Mouse (Mus musculus) right cerebral cortex, postnatal 10 days (tissue): ENCODE measurements around the gene Gm3045.

Experiments
- DNase-seq, 2 experiments: peaks; one replicate each; pipeline ENCODE4 v3.0.0; 2021; ENCODE audit warnings: low spot score in 2 of 2

Gm3045 gene

DNA sequence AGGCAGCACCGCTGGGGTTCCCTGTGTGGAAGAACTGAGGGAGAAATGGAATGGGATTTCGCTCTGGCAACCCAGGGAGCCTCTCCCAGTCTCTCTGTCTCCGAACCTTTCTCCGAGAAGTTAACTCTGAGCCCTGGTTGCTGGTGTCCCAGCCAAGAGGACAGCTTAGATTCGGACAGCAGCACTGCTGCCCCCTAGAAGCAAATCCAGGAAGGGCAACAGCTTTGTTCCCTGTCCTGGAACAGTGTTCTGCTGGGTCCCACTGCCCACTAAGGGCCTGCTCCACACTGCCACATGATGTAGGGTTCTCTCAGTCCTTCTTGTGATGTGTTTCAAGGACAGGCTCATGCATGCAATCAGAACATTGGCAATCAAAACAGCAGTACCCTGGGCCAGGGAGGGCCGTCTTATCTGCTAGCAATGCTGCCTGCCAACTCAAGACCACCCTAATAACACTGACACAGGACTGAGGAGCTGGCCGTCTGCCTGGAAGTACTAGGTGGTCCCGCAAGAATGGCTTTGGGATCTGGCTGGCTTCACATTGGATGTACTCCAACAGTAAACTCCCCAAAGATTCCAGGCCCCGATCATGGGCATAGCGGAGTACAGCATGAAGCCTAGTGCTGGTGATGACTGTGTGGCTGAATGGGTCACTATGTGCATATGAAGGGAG is 9.4 kb downstream of the Gm3045 start:
- DNase-seq: no peak

DNA sequence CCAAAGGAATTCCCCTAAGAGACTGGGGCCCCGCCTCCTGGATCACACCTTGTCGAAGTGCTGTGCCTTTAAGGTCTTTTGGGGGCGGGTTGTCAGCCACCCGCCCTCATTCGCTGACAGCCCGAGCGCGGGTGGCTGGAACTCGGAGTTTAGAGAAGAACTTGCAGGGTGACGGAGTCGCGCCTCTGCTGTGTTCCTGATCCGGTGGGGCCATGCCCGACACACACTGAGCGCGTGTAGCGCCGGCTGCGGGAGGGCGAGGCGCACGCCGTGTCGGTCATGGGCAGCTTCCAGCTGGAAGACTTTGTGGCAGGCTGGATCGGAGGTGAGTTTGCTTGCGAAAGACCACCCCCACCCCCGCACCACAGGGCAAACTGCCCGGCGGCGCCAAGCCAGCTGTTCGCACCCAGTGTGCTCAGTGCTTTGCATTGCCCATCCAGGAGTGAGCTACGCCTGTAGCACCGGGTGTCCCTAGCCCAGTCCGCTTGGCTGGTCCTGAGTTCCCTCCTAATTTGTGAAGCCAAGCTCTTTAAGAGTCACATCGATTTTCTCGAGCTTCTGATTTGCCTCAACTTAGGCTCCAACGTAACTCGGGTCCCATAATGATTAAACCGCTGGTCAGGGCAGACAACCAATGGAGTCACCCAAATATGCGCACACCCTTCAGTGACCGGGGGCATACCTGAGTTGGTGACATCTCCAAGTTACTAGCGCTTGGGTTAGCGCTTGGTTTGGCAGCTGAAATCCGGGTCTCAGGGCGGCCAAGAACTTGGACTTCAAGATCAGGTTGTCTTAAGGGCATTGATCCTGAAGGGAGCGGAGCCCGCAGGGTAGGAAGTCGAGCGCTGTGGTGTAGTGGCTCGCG is 12.0 kb downstream of the Gm3045 start, which contains the start of gene Slc25a48:
TSS of gene Slc25a48 (plus strand) at position 145 of the 865 bp plus-strand sequence.
- DNase-seq: peak in 1 of 2 experiments; percentile 50

DNA sequence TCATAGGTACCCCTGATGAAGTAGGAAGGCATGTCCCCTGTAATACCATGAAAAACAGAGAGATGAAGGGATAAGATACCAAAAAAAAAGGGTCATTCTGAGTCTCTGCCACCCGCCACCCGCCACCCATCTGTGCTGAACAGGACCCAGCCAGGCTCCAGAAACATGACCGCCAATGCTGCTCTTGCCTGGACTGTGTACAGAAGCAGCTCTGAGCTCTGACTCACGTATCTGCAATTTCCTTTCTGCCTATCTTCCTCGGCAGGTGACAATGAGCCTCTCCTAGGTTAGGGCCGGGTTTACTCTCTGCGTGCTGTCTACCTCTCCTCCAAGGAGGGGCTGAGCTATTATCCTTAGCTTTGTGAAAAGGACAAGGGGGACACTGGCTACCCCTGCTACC is 17.0 kb downstream of the Gm3045 start:
- DNase-seq: no peak

DNA sequence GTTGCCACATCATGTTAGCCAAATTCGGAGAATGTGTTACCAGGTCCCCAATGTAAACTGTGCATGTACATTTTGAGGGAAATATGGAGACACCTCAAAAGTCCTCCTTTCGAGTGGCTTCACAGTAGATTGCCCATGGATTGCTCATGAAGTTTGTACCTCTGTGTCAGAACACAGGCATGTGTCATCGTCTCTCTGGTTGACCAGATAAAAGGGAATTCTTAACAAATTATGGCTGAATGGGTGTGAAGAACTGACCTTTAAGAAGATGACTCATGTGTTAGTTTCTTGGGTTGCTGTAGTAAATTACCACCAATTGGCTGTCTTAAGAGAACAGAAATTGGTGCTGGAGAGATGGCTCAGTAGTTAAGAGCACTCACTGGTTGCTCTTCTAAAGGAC is 17.7 kb downstream of the Gm3045 start:
- DNase-seq: no peak

DNA sequence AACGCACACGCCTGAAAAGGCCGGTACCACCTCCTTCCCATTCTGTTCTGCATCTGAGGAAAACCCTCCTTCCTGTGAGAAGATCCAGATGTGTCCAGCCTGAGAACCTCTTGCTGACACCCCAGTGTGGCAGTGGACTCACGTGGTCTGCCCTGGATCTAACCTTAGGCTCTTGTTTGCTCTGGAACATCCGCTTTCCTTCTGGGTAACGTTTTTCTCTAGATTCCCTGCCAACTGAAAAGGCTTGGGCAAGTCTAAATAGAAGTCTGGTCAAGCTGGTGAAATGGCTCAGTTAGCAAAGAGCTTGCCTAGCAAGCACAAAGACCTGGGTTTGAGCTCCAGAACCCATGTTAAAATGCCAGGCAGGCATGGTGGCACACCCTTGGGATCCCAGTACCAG is 18.6 kb downstream of the Gm3045 start:
- DNase-seq: no peak

DNA sequence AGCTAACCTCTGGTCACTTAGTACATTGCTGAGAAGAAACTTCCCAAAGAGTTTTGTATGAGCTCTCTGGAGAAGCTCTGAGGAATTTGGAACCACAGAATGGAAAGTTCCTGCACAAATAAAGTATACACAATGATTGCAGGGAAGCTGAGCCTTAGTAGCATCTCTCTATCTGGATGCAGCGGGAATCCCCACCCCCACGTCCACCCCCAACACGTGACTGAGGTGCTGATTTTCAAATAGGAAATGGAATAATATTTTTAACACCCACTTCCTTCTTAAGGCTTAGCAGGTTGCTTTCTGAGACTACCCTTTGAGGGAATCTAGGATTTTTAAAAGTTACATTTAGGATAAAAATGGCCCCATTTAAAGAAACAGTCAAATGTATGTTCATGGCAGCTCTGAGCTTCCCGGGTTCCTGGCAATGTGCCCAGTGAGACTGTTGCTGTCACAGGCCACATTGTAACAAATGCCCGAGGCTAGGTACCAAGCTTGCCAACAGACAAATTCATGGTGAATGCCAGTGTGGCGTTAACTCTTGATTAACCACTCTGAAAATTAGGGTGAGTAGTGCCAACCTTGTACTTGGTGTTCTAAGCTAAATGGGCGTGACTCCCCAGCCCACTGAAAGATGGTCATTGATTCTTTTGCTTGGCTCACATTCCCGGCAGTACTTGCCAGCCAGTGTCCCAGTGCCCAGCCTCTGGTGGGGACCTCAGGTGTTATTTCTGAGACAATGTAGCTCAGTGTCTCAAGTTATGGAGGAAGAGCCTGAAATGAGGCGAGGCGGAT is 23.0 kb downstream of the Gm3045 start:
- DNase-seq: peak; percentile 67 to 71

DNA sequence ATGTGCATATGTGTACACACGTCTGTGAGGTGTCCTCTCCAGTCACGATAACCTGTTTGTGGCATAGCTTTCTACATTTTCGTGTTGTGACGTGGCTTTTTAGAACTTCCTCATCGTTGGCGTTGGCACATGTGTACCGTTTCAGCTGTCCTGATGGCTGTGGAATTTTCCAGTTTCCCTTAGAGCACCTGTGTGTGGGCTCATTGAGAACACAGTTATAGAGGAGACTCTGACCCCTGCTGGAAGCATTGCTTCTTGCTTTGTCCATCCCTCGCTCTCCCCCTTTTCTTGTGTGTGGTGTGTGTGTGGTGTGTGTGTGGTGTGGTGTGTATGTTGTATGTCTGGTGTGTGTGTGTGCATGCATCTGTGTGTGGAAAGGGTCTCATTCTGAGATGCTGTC is 23.6 kb downstream of the Gm3045 start:
- DNase-seq: no peak

DNA sequence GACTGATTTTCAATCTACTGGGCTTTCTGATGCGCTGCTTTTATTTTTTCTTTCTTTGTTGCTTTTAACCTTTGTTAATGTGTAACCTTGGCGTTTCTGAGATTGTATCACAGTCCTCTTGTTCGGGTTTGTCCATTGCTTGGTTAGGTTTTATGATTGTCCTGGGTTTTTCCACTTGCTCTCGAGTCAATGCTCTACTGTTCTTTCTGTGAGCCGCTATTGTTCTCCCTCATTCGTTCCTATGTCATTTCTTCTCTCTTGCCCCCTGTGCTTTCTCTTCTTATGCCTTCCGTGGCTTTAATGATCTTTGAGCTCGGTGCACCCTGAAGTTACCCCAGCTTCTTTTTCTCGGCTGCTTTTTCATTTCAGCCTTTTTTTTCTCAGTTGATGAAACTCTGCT is 31.6 kb downstream of the Gm3045 start:
- no peak for DNase-seq

DNA sequence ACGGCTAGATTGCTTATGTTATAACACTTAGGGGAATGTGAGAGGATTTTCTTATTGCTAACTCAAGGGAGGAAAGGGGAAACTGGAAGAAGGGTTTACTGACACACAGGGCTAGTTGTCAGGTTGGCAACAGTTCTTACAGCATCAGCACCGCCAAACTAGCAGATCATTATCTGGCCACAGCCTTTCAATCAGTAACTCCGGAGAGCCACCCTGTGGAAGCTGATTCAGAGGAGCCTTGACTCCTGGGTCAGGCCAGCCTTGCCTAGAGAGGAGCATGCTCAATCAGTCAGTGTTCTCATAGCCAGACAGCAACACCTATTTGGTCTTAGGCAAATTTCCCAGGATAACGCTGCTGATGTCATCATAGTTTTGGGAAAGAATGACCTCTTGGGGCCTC is 35.1 kb downstream of the Gm3045 start:
- no peak for DNase-seq

DNA sequence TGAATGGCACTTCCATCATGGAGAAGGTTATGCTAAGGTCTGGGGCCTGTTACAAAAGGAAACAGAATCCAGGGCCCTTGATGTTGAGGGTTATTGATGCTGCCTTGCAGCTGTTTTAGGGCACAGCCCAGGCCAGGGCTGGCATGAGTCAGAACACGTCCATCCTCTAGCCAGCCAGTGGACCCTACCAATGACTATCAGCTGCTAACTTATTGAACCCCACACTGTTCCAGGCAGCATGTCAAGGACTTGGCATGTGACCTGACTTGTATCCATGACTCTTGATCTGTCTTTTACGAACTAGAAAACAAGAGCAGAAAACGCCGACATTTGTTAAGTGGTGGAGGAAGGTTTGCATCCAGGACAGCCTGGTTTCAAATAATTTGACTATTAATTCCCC is 36.4 kb downstream of the Gm3045 start:
- DNase-seq: no peak

DNA sequence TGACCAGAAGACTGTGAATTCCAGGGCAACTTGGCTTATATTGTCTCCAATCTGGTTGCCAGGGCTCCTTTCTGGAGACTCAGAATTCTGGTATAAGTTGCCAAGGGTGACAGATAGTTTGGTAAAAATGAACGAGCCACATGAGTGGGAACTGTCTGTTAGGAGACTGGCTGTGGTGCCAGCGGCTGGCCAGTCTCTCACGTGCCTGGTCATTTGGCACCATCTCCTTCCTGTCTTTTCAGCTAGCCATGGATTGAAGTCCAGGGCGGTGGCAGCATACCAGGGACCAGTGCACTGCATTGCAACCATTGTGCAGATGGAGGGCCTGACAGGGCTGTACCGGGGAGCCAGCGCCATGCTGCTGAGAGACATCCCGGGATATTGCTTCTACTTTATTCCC is 36.9 kb downstream of the Gm3045 start:
- peak; percentile 39 to 45 for DNase-seq

DNA sequence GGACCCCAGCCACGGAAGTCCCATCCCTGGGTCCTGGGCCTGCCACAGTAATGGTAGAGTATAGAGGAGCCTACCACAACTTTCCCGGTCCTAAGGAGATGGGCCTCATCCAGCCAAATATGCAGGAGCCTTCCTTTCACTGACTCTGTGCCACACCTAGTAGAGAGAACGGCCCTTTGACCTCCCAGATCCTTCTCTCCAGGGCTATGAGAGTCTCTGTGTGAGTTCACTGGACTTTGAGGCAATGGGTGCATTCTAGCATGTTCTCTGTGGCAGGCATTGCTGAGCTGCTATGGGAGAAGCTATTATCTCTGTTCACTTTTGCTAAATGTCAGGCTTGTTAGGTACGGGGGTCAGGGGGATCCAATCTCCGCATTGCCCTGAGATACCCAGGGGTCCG is 37.4 kb downstream of the Gm3045 start:
- DNase-seq: no peak

DNA sequence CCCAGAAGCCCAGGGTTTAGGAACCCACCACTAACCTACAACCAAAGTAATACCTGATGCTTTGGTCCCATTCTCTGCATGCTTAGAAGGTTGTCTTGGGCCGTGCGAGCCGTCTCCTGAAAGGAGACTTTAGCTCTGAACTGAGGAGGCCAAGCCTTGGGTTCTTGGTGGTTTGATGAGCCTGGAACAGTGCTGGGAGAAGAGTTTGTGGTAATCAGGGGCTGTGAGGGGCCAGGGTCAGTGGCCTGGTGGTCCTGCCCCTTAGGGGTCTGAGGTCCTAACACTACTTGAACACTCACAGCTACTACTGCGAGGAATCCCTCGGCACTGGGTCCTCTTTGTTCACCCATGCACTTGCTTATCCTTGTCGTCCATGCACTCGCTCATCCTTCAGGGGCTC is 41.4 kb downstream of the Gm3045 start:
- DNase-seq: no peak

DNA sequence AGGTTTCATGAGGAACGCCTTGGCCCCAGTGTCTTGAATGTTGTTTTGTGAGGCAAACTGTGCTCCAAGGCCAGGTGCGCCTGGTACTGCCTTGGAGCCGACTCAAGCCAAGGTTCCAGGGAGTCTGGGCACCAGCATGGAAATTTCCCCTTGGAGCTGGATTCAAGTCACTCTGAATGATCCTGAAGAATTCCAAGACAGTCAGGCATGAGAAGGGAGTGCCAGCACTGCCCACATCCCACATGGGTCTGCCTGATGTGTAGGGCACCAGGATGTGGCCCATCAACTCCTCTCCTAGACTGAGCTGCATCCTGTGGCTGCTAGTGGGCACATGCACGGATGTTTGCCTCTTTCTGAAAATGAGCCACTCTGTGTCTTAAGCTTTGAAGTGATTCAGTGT is 42.1 kb downstream of the Gm3045 start:
- DNase-seq: no peak

DNA sequence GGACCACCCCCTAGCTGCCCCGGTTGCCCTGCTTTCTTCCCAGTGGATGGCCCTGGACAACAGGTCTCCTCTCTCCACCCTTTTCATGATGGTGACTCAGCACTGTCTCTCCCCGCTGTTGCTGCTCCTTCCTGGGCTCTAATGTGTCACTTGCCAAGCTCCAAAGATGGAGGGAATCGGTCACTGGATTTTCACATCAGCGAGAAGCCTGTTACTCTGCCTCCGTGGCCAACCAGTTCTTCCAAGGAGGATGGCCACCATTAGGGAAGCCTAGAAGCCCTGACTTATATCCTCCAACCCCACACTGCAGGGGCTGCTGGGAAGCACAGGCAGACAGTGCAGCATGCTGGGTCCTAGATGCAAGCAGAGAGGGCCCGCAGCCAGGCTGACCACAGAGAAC is 44.8 kb downstream of the Gm3045 start:
- no peak for DNase-seq

DNA sequence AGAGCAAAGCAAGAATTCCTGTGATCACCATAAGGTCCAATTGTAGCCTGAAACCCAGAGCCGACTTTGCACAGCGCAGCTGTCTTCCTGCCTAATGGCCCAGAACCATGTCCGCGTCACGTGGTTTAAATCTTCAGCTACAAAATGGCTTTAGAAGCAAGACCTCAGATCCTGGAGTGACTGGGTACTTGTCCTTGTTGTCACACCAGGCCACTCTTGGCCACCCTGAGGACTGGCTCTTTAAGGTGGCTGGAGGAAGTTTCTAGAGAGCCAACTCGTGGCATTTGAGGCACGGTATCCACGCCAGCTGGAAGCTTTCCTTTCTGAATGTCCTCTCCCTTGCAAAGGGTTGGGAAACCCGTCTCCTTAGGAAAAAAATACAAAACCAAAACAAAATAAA is 45.6 kb downstream of the Gm3045 start:
- DNase-seq: peak; percentile 44 to 57

DNA sequence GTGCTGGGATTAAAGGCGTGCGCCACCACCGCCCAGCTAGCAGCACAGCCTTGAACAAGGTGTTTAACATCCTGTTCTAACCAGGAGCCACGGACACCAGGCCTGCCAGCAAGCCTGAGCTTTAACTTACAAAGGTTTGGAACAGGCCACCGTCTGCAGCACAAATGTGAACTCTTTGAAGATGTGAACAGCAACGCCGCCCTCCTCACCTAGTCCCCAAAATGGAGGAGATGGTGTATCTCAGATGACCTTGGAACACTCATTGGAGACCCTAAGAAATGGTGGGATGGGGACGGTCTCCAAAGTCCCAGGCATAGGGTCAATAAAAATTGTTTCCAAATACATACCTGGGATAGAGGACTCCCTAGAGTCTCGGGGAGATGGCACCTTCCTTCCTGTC is 46.3 kb downstream of the Gm3045 start:
- DNase-seq: no peak

DNA sequence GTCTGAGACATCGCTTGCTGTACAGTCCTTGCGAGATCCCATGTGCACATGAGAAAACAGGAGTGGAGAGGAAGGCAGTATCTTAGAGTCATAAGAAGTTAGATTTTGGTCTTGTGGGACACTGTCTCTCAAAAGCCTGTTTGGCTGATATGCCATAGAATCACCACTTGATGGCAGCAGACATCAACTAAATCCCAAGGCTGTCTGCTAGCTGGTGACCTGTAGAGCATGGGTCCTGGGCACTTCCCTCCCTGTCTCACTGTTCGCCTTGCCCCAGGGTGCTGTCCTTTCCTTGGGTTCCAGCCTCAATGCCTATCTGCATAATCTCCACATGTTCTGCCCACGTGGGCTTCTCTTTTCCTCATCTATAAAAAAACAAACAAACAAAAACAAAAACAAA is 49.0 kb downstream of the Gm3045 start:
- DNase-seq: peak; percentile 51 to 68

DNA sequence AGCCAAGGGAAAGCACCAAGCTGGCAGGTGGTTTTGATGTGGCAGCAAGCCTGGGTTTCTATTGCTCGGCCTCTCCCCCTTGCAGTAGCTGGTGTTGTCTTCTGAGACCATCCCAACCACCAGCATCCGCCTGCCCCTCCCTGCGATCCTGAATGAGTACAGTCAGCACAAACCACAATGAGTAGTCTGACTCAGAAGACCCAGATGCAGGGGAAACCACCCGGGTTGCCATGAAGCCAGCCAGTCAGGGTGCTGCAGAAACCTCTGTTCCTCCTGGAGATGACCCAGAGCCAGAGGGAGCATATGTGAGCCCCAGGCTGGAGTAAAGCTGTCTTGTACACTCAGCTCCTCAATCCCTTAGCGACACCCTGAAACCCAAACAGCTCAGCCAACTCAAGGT is 50.4 kb downstream of the Gm3045 start:
- DNase-seq: no peak

DNA sequence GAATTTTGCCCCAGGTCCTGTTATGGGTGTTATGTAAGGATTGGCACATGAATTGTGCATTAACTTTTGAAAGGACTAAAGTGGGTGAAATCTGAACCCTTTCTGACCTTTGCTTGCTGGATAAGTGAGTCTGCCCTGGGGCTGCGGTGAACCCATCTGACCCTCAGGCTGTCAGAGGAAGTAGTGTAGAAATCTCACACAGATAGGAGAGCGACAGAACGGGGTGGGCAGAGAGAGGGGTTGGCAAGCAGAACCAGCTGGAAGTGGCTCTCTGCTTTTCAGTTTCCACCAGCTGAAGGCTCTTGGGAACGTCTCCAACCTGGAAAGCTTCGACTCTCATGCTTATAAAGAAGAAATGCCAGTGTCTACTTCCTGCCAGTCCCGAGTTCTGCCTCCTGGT is 50.9 kb downstream of the Gm3045 start:
- DNase-seq: peak; percentile 84 to 89

DNA sequence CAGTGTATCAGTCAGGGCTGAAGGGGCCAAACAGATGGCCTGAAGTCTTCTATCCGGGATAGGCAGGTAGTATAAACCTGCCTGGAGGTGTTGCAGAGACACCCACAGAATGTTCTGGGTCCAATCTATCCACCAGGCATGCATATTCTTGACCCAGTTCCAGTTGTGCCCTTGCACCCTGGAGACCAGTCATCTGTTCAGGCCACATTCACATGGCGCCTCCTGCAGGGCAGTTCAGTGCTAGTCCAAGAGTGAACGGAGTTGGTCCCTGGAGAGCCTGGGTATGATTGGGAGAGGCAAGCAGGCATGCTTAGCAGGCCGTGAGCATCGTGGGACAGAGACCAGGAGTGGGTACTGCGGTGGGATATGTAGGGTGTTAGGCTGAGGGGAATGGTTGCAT is 51.6 kb downstream of the Gm3045 start:
- no peak for DNase-seq

DNA sequence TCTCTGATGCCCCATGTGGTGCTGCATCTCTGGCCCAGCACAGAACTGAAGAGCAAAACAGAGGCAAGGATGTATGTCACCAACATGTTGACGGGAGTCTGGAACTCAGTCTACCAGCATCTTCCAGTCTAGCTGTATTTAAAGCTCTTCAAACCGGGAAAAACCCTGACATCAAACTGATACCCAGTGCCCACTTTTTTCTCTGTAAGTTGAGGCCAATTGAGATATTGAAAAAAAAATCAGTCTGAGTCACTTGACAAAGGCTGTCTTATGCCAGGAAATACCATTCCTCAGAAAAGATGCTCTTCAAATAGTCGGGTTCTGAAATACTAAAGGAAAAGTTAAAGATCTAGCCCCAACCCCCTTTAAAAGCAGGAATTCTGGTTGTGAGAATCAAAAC is 55.8 kb downstream of the Gm3045 start, which contains the start of gene Il9:
TSS of gene Il9 (minus strand) at position 101 of the 400 bp plus-strand sequence.
- DNase-seq: no peak
